Mouse (Mus musculus) liver, adult 2 months (tissue): ENCODE measurements at regions not wholly inside any gene's neighbourhood (a gene's known extent, or its start where the extent isn't known, plus 50 kb on each side); places are given as distances from the start of the nearest gene placed in this dataset.

ENCODE experiments used
- CTCF ChIP-seq: fragments of 200-500 bp; IDR thresholded peaks from 2 replicates; pipeline ENCODE4 v1.5.1; 2011; ENCODE audit warnings: low read depth, low read length, control low read depth
- POLR2A ChIP-seq: fragments of 200-500 bp; IDR thresholded peaks from 2 replicates; pipeline ENCODE4 v1.6.1; 2011; ENCODE audit warnings: low read length, control low read depth; ENCODE audit not compliant: insufficient read depth; ENCODE audit errors: extremely low read depth

GRCm38 (mm10) chr3:120460717-120461116 lies 676.5 kb upstream of the Ptbp2 start:
- no peak for TF ChIP-seq POLR2A
- no peak for TF ChIP-seq CTCF
